Mouse (Mus musculus) cerebellum, adult 2 months (tissue): ENCODE results near the gene Ifrd2.

Experiments used
- CTCF ChIP-seq: fragments of 200-500 bp; IDR thresholded peaks from 2 replicates; pipeline ENCODE4 v1.5.1; 2011; ENCODE audit warnings: low read depth, mild to moderate bottlenecking, control low read depth, low read length, moderate library complexity, borderline replicate concordance; ENCODE audit not compliant: insufficient read depth
- POLR2A ChIP-seq: fragments of 200-500 bp; IDR thresholded peaks from 2 replicates; pipeline ENCODE4 v1.6.1; 2011; ENCODE audit warnings: low read length, control low read depth, borderline replicate concordance; ENCODE audit not compliant: insufficient read depth

GRCm38 (mm10) chr9:107545602-107546001, 41.8 kb upstream of the Ifrd2 start:
- TF ChIP-seq CTCF (peak; percentile 83), POLR2A (no peak)
